Mouse (Mus musculus): ENCODE measurements around the gene Spag7.

Spag7 gene

DNA sequence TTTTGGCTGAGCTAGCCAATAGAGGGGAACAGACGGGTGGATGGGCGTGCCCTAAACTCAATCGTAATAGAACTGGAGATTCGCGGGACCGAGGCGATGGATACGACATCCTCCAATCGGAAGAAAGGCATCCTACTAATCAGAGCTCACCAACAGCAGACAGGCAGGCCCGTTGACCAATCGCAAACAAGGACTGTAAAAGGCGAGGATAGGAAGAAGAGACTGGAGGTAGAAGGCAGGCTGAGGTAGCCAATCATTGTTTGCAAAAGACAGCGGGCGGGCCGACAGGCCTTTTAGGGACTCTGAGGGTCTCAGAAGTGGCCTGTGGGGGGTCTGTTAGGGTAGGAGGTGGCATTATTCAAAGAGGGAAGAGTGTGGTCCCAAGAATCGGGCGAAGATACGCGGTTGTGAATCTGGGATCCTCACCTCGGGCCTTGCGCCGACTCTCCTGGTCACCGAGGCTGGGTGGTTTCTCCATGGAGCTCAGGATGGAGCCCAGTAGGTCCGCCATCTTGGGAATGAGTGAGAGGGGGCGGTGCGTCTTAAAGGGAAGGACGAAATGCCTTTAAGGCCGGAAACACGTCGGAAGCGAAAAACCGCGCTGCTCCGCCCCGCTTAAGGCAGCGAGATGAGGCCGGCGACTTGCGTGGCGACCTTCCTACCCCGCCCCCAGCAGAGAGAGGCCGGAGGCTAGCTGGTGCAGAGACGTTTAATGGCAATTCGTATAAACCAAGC, at the start of gene Spag7:
Gene Spag7, minus strand, starts transcription at position 646 of the 735 bp plus-strand sequence.
- in situ Hi-C loops (cut with MboI, MseI) = loop anchor here (25.0 kb wide), 1 partner anchor 1257 kb away; the partner anchor contains the start of gene Kdm6b

DNA sequence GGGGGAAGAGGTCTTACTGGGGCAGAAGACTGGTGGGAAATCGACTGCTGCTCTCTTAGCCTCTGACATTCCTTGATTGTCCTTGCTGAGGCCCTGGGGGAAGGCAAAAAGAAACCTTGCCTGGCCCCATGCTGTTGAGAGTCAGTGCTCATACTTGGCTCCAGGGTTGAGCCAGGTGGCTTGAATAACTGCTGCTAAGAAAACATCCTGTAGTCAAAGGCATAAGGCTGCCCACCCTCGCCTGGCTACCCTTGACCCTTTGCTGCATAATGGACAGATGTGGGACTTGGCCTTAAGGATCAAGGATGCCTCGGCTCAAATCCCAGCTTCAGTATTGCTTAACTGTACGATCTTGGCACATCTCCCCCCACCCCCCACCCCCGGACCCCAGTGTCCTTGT, 49.3 kb upstream of the Spag7 start:
- in situ Hi-C loops (cut with MboI, MseI) = no loop called here

GRCm38 (mm10) chr11:70715832-70716231, 46.6 kb upstream of the Spag7 start:
- in situ Hi-C loops (cut with MboI, MseI) = no loop called here

GRCm38 (mm10) chr11:70713222-70713621, 44.0 kb upstream of the Spag7 start:
- in situ Hi-C loops (cut with MboI, MseI) = no loop called here

- in situ Hi-C loops (cut with MboI, MseI) = no loop called here
Observed at GRCm38 (mm10) chr11:70711026-70711425, 41.8 kb upstream of the Spag7 start.

GRCm38 (mm10) chr11:70706127-70706526, 36.9 kb upstream of the Spag7 start:
- in situ Hi-C loops (cut with MboI, MseI) = no loop called here

- in situ Hi-C loops (cut with MboI, MseI) = loop anchor here (5.0 kb wide), 1 partner anchor 50 kb away; the partner anchor contains the start of gene Pfn1
Observed at GRCm38 (mm10) chr11:70702781-70703180, 33.6 kb upstream of the Spag7 start.

DNA sequence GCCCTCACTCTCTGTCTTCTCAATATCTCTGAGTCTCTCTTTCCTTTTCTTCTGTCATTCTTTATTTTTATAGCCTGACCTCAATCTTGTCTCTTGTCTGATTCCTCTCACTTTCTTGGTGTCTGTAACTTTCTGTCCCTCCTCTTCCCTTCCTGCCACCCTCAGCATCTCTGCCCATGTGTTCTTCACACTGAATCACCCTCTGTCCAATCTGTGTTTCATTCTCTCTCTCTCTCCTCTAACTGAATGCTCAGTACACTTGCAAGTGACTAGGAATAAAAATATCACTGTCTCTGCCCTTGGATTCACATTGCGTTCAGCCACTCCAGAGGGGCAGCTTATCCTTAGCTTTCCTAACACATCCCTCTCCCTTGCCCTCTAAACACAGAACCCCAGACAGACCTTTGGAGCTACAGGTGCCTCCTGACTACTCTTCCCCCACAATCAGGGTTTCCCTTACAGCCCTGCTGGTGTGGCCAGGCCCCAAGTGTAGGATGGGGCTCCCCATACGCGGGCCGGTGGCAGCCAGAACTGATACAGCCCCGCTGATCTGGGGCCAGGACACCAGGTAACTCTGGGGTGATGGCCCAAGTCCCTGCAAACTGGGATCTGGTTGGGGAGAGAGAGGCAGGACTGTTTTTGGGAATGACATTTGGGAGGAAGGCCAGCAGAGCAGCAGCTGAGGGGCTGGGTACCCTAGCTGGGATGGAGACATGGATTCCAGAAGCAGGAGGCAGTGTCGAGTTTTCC, 32.9 kb upstream of the Spag7 start:
- in situ Hi-C loops (cut with MboI, MseI) = loop anchor here (5.0 kb wide), 1 partner anchor 50 kb away; the partner anchor contains the start of gene Pfn1

GRCm38 (mm10) chr11:70701221-70701955, 32.2 kb upstream of the Spag7 start:
- in situ Hi-C loops (cut with MboI, MseI) = loop anchor here (5.0 kb wide), 1 partner anchor 49 kb away; the partner anchor contains the start of gene Pfn1

DNA sequence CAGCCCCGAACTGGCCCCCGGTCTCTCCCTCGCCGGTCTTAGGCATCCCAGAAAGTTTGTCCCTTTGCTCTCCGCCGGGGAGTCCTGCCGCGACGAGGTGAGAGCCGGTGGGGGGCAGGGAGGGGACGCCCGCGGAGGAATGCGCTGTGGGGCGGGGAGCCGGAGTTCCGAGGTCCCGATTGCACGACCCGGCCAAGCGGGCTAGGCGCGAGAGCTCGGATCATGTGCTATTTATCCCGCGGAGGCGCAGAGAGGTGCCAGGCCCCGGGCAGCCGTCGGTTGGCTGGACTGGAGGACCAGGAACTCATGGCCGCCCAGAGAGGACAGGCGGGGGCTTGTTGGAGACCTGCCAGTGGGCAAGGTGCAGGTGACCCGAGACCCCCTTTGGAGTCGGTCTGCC, 31.4 kb upstream of the Spag7 start:
- in situ Hi-C loops (cut with MboI, MseI) = loop anchor here (5.0 kb wide), 1 partner anchor 48 kb away; the partner anchor contains the start of gene Pfn1

- in situ Hi-C loops (cut with MboI, MseI) = loop anchor here (5.0 kb wide), 1 partner anchor 48 kb away; the partner anchor contains the start of gene Pfn1
Observed at GRCm38 (mm10) chr11:70699722-70700556, 30.7 kb upstream of the Spag7 start, which contains the start of the genes Inca1 and Kif1c. Inca1 (minus strand) TSS chr11:70700155. Kif1c (plus strand) TSS chr11:70700548.

GRCm38 (mm10) chr11:70699051-70699450, 29.8 kb upstream of the Spag7 start:
- in situ Hi-C loops (cut with MboI, MseI) = no loop called here

DNA sequence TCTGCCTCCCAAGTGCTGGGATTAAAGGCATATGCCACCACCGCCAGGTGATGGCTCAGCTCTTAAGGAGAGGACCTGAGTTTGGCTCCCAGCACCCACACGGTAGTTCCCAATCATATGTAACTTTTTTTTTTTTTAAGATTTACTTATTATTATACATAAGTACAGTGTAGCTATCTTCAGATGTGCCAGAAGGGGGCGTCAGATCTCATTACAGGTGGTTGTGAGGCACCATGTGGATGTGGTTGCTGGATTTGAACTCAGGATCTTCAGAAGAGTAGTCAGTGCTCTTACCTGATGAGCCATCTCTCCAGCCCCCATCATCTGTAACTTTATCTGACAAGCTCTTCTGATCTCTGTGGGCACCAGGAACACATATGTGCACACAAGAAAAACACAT, 28.2 kb upstream of the Spag7 start:
- in situ Hi-C loops (cut with MboI, MseI) = no loop called here

- in situ Hi-C loops (cut with MboI, MseI) = no loop called here
Observed at GRCm38 (mm10) chr11:70693504-70693903, 24.3 kb upstream of the Spag7 start.

- in situ Hi-C loops (cut with MboI, MseI) = loop anchor here (5.0 kb wide), 1 partner anchor 63 kb away; no protein-coding TSS in a partner anchor
Observed at GRCm38 (mm10) chr11:70689578-70689977, 20.4 kb upstream of the Spag7 start.

DNA sequence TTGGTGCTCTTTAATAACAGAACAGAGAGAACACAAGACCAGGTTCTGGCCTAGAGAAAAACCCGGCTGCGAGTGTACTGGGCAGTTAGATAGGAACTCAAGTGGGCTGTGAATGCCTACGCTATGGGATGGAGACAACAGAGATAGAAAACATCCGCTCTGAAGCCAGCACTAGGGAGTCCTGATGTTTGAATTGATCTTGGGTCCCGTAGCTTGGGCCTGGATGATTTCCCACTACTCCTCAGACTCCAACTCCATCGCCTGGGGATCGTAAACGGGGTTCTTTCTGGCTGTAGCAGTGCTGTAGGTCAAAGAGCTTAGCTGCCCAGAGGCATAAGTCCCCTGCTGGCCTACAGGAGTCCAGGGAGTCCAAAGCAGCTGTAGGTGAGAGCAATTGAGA, 19.2 kb upstream of the Spag7 start:
- in situ Hi-C loops (cut with MboI, MseI) = loop anchor here (5.0 kb wide), 1 partner anchor 64 kb away; no protein-coding TSS in a partner anchor

- in situ Hi-C loops (cut with MboI, MseI) = loop anchor here (5.0 kb wide), 1 partner anchor 65 kb away; no protein-coding TSS in a partner anchor
Observed at GRCm38 (mm10) chr11:70687601-70688199, 18.5 kb upstream of the Spag7 start, which contains the start of gene Camta2. Camta2 (minus strand) TSS chr11:70688105.

GRCm38 (mm10) chr11:70686901-70687566, 17.8 kb upstream of the Spag7 start:
- in situ Hi-C loops (cut with MboI, MseI) = loop anchor here (5.0 kb wide), 1 partner anchor 65 kb away; no protein-coding TSS in a partner anchor

DNA sequence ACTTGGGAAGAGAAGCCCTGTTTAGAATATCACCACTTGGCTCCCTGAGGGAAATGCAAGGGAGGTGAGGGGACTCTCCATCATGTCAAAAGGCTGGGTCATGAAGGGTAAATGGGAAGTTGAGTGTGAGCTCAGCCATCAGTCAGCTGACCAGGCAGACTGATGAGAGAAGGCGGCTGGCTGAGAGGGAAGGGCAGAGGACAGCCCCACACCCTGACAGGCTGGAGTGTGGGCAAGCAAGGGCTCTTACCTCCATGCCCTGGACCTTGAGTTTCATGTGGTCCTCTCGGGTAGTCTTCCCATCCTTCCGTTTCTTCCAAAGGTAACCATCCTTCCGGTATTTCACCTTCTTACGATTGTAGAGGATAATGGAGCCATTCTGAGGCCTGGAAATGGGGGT, 14.4 kb upstream of the Spag7 start:
- in situ Hi-C loops (cut with MboI, MseI) = no loop called here
